Mouse (Mus musculus) c-Kit-positive CD71-negative TER-119-negative erythroid progenitor cells, embryonic 14.5 days (primary cell): ENCODE measurements around the gene Grn.
"Not testable (repeated sequence)": the region's sequence is repeated elsewhere in the genome, so short reads cannot be mapped to it uniquely, and the experiment has no call there.

Source experiments
- DNase-seq: peaks from one replicate; pipeline ENCODE4 v3.0.0-alpha.2; 2013; ENCODE audit warnings: low read depth

Grn gene

DNA sequence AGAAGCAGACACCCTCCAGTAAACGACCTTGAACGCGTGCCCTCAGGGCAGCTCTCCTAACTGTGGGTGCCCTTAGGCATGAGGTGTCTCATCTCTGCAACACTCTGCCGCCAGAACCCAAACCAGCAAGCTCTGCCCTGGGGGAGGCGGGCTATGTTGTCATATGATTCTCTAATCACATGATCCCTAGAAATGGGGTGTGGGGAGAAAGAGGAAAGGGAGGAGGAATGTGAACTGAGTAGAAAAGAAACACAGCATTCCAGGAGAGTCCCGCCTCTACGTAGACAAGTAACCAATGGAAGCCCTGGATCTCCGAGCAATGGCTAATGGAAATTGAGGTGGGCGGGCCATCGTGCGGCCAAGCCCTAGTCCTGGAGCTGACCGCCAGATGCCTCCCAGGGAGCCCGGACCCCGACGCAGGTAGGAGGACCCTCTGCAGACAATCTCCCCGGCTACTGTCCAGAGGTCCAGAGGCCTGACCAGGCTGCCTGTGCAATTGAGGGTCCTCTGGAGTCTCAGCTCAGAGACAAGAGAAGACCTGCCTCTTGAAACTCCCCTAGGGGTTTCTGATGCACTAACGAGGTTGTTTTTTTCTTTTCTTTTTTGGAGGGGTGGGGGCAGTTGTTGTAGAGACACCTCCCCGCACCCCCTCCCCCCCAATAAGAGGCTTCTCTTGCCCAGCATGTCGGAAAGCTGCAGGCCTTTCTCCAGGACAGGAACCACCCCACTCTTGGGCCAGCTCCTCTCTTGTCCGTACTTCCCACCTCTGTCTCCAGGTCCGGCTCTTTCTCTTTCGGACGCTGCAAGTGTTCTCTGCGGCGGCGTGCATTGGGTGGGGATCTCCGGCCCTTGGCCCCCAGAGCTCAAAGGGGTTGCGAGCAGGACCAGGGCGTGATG lies at the start of gene Grn:
Gene Grn, plus strand, starts transcription at position 195 of the 897 bp plus-strand sequence.
- peak; percentile 64 for DNase-seq

DNA sequence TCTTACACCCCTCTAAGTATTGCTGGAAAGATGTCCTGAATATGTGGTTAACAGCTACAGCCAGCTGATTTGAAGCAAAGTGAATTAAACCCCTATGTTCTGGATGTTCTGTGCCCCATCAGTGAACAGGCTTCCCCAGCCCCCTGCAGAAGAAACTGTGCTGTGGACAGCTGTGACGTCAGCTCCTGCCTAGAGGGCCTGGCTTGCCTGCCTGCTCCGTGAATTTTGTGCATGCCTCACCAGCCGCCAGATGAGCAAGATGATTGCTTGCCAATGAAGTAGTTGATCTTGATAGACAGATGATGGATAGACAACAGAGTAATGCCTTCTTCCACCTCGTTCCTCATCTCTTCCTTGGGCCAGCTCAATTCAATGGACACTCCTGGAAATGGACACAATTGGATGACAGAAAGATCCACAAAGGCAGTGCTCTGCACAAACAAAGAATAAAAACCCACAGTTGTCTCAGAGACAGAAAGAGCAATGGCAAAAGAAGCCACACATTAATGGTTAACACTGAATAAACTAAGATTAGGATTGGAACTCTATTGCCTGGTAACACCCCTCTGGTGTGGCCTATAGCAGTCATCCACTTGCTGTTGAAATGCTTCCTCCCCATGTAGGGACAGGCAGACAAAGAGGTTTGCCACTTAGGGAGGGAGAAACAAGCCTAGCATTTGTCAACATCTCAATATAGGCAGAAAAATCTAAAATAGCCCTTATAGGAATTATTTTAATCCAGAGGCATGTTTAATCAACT lies 48.6 kb upstream of the Grn start:
- no peak for DNase-seq

DNA sequence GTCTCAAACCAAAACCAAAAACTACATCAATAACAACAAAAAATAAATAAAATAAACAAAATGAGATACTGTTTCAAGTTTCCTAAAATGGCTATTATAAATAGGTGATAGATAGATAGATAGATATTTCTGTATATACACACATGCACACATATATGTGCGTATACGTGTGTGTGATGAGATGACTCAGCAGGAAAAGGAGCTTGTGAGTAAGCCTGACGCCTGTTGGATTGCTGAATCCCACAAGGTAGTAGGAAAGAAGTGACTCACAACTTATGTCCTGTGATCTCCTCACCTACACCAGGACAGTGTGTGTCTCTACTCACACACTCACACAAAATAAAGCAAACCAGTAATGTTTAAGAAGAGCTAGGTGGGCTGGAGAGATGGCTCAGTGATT lies 47.3 kb upstream of the Grn start:
- DNase-seq = no peak

DNA sequence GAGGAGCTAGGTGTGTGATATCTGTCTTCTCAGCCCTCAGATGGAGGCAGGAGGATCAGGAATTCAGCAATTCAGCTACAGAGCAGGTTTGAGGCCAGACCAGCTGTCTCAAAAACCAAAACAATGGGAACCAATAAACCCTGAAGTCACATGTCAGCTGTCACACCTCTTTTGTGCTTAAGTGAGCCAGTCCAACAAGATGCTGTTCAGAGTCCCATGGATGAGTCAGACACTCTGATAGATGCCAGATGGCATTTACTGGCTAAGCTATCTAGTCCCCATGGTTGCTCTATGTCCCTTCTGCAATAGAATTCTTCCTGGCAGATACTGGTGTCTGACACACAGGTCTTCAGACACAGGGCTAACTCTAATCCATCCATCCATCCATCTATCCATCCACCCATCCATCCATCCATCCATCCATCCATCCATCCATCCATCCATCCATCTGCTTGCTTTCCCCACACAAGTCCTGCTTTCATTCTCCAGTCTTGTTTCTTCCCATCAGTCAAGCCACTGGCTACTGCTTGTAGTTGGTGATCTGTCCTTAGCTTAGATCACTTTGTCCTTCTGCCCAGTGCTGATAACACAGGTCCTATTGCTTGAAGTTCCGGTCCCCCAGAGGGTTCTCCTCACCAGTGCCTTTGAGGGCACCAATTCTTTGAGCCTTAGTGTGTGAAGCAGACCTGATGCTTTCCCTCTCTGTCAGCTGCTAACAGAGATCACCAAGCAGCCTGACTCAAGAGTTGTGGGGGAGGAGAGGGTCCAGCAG lies 46.6 kb upstream of the Grn start:
- no peak for DNase-seq

DNA sequence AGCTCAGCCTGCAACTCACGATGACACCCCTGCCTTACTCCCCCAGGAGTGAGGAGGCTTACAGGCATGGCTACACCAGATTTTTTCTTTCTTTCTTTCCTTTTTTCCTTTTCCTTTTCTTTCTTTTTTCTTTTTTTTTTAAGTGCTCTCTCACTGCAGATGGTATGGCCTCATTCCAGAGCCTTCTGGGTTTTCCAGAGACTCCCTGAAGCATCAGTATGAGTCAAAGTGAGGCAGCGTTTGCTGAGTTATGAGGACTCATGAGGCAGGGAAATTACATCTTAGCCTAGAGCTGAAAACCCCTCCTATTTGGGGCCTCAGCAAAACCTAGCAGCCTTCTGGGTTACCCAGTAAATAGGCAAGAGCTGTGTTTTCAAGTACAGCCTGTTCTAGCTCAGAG lies 45.7 kb upstream of the Grn start:
- no peak for DNase-seq

DNA sequence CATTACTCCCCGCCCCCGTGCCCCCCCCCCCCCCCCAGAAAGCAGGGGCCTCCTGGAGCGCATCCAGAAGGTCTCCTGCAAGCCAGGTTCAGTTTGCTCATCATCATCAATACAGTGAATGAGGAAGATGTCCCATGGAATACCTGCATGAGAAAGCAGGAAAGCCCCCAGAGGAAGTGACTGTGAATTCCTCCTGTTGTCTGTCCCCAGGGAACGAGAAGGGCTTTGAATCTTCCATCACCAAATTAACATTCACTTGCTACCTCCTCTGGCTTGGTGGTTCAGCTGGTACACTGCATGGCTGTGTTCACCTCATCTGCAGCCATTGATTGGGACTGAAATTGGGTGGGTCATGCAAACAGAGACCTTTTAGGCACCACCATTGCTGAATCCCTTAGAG lies 45.0 kb upstream of the Grn start:
- no peak for DNase-seq

DNA sequence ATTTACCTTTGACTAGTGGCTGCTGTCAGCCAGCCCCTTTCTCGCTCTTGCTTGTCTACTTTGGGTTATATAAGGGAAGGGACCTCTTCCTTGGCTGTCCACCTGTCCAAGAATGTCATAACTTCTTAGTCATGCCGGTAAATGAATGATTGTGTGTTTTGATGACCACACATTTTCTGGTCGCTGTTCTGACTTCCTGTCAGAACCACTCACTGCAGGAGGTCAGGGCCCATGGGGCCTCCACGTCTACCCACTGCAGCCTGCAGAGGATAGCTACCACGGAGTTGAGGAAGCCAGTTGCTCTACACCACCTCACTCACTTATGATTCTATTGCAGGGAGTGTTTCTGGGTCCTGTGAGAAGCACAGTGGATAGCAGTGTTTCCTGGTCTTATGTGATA lies 44.0 kb upstream of the Grn start:
- DNase-seq = no peak

DNA sequence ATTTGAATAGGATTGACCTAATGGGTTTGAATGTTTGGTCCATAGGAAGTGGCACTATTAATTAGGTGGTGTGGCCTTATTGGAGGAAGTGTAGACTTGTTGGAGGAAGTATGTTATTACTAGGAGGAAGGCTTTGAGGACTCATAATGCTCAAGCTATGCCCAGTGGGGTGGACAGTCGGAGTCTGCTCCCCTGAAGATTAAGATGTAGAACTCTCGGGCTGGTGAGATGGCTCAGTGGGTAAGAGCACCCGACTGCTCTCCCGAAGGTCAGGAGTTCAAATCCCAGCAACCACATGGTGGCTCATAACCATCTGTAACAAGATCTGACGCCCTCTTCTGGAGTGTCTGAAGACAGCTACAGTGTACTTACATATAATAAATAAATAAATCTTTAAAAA lies 40.7 kb upstream of the Grn start:
- DNase-seq = not testable (repeated sequence)

DNA sequence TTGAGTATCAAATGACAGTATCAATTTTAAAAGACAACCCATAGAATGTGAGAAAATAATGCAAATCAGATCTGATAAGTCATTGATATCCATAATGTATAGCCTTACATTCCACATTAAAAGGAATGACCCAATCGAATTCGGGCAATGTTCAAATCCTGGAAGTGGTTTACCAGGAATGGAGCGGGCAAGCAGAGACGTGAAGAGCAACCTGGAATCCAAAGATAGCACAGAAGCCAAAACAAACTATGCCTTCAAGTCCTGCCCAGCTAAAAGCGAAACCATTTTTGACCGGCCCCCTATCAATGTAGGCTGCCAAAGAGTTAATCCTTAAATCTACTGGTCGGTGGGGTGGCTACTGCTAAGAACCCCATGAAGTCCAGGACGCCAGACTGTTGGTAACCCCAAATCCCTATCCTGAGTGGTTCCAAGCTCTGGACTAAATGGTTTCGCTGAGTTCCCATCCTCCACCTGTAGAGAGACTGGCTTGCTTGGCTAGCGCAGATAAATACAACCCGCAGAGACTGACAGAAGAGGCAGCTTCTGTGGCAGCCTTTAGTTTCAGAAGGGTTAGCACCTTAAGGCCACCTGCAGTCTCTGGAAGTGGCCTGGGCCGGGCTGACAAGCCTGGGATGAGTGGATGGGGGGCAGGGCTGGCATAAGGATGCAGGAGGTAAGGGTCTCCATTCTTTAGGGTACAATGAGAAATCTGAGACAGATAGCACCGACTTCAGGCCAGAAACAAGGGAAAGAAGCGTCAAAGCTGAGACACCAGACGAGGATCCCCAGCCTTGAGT lies 37.5 kb upstream of the Grn start:
- DNase-seq = no peak

DNA sequence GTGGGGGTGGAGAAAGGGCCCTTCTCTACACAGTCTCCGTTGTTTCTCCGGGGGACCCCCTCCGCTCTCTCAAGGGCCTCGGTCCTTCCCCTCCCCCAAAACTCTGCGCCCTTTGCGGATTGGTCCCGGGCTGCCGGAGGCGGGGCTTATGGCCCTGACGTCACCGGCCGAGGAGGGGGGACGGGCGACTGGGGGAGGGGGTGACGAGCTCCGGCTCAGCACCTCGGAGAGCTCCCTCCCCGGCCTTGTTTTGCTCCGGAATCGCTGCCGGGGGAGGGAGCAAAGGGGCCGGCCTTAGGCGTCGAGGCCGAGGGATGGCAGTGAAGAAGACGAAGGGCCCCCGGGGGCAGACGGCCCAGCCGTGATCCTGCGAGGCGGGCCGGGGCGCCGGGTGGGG lies 36.9 kb upstream of the Grn start, which contains the start of gene Rundc3a:
Gene Rundc3a, plus strand, starts transcription at position 166 of the 397 bp plus-strand sequence.
- peak; percentile 61 for DNase-seq

DNA sequence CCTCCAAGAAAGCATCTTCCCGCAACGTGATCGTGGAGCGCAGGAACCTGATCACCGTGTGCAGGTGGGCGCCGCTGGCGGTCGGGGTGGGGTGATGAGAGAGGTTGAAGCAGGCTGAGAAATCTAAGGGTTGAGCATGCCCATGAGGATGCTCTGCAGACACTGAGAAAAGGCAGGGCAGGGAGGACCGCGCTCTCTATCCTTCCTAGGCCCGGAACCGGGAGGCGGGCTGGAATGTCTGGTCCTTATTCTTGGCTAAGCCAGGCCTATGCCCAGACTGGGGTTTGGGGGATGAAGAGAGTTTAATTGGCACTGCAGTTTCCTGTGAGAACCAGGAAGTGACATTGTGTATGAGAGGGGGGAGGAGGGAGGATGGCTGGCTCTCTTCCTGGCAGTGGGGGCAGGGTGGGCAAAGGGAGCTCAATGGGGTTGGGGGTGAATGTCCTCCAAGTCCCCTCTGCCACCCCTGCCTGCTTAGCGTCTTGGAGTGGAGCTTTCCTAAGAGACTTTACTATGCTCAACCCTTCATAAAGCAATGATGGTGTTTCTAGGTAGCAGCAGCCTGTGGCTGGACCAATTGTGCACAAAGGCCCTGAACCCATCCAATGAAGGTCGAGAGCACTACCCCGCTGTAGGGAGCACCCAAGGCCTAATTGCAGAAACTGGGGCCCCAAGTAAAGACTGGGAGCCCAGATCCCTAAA lies 36.2 kb upstream of the Grn start:
- DNase-seq = no peak

DNA sequence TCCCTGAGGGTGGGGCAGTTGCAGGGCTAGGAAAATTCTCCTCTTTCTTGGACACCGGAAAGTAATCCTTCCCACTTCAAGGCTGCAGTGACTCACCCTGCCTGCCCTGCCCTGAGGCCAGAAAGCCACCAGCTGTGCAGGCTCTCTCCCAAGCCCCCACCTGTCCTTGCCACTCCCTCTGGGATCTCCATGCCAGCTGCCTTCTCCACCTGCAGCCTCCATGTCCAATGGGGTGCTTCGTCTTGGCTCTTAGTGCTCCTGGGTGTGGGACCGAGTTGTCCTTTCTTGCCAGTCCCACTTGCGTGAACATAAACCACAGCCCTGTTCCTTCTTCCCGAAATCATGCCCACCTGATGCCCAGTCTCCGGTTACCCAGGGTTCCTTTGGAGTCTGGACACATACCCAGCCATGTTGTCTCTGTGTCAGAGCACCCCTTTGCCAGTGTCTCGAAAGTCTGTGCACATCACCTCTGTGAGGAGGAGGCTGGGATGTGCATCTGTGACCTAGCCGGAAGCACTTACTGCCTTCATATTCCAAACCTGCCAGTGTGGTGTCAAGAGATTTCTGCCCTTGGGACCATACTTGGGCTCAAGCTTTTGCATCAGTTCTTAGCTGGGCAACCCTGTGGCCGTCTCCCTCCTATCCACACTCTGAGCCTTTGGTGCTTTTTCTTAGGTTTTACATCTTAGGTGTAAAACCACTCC lies 35.5 kb upstream of the Grn start:
- no peak for DNase-seq

DNA sequence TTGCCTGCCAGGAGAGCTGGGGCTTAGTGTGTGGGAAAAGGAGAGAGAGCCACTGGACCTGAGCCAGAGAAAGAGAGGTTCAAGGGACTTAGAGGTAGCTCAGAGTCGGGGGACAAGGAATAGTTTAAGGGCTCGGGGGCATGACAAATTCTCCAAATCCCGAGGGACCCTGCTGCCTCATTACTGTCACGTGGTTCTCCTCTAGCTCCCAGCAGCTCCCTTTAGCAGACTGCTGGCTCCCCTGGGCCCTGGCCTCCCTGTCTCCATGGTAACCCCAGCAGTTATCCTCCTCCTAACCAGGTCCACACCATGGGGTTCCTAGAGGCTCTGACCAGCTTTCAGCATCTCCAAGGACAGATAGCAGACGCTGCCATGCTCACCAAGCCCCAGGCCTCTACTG lies 34.9 kb upstream of the Grn start:
- no peak for DNase-seq

DNA sequence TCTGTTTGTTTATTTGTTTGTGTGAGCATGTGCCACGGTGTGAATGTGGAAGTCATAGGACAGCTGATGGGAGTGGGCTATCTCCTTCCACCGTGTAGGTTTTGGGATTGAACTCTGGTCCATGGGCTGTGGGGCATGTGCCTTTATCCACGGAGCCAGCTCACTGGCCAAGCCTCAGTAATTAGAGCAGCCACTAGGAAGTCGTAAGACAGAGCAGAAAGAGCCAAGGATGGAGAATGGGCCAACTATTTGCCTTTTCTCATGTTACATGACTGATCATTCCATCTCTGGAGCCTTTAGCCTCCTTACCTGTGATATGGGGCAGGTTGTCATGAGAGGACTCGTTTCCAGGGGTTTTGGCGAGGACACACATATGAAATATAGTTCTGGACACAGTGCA lies 33.9 kb upstream of the Grn start:
- no peak for DNase-seq

DNA sequence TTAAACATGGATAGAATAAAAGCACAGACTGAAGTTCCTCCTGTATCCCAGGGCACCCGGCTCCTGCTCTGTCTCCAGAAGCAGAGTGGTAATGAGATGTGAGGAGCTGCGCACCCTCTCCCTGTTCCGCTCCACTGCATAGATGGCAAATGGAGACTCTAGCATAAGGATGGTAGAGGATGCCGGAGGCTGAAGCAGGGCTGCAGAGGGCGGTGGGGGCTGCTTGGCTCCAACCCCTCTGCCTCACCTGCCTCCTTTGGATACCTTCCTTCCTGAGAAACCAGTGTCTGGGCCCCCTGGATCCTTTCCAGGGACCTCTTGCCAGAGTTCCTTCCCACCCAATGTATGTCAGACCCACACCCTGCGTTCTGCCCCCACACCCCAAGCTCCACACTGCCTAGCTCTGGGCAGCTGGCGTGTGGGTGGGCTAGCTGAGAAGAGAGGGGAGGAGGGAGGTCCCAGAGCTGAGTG lies 33.4 kb upstream of the Grn start:
- DNase-seq = no peak

DNA sequence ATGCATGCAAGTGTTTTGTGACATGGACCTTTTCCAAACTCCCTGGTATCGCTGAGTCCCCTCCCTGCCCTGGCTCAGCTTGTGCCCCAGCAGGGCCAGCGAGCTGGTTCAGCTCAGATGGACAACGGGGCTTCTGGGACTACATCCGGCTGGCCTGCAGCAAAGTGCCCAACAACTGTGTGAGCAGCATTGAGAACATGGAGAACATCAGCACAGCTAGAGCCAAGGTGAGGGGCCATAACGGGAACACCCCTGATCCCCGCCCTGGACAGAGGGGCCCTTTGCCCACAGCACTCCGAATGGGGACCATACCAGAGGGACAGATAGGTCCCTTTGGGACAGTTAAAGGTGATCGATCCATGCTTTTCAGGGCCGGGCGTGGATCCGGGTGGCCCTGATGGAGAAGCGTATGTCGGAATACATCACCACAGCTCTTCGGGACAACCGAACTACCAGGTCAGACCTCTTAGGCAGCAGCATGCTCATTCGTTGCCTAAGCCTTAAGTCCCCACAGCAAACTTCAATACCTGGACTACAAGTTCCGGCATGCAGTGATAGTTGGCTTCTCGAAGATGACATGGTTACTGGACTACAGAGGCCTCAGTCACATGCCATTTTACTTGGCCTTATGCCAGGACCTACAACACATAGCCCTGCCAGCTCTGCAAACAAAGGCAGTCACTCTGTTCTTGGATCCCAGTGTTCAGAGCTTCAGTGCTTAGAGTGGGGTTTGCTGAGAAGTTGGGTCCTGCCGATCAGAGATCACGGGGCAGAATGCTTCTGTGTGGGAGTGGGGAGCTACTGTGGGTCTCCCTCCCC lies 31.9 kb upstream of the Grn start:
- DNase-seq = no peak

DNA sequence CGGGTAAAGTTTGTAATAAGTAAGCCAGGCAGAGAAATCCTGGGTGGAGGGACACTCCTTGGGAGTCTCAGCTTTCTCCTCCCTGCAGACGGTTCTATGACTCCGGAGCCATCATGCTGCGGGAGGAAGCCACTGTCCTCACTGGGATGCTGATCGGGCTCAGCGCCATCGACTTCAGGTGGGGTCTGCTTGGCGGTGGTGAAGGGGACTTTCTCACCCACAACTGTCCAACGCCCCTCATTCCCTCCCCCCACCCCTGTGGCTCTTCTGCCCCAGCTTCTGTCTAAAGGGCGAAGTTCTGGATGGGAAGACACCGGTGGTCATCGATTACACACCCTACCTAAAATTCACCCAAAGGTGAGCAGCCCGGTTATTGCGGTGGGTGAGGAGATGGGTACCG lies 31.0 kb upstream of the Grn start:
- no peak for DNase-seq

DNA sequence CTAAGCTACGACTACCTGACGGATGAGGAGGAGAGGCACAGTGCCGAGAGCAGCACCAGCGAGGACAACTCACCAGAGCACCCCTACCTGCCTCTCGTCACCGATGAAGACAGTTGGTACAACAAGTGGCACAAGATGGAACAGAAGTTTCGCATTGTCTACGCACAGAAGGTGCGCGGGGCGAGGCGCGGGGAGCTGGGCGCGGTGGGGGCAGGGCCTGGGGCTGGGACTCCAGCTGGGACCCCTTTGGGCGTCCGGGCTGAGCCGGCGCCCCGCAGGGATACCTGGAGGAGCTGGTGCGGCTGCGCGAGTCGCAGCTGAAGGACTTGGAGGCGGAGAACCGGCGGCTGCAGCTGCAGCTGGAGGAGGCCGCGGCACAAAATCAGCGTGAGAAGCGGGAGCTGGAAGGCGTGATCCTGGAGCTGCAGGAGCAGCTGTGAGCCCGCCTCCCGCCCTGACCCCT lies 30.5 kb upstream of the Grn start:
- DNase-seq = no peak

DNA sequence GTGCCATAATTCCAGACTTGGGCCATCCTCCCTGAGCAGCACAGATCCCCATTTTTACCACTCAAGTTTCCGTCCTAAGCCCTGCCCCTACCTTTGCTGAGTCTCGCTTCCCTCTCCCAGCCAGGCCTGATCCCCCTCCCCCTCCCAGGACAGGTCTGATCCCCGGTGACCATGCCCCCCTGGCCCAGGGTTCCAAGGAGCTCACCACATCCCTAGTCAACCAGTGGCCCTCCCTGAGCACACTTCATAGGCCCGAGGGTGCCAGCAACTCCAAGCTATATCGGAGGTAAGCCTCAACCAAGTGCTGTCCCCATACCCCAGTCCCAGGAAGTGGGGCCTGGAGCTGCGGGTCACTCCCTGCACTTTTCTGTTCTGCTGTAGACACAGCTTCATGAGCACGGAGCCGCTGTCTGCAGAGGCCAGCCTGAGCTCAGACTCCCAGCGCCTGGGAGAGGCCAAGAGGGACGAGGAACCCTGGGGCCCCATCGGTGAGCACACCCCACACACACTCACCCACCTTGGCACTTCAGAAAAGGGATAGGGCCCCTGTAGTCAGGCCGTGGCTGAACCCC lies 29.5 kb upstream of the Grn start:
- DNase-seq = no peak
